Mouse (Mus musculus) layer of hippocampus, postnatal 36 days (tissue): ENCODE results near the gene Tbx6. TPM values are rescaled to one million over a fixed set of nuclear protein-coding genes. Genes with fewer than 3 reads are reported as not detected.

ENCODE experiments used
- DNase-seq, 2 experiments: peaks; one replicate each; pipeline ENCODE4 v3.0.0; 2022
- total RNA-seq, 2 experiments: library from RNA; stranded (reverse); gene quantifications; 2 replicates each; pipeline ENCODE4 v1.2.3; 2021

The Tbx6 gene
- total RNA-seq, 2 experiments from 2014 or later = 0.75 to 1.1 TPM

DNA sequence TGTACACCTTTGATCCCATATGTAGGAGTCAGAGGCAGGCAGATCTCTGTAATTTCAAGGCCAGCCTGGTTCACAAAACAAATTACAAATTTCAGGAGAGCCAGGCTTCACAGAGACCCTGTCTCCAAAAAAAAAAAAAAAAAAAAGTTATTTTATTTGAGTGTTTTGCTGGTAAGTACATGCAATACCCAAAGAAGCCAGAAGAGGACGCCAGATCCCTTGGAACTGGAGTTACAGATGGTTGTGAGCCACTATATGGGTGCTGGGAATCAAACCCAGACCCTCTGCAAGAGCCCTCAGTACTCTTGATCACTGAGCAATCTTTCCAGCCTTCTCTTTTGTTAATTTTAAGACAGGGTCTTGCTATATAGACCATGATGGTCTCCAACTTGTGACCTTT lies 37.5 kb downstream of the Tbx6 start:
- no peak for DNase-seq

DNA sequence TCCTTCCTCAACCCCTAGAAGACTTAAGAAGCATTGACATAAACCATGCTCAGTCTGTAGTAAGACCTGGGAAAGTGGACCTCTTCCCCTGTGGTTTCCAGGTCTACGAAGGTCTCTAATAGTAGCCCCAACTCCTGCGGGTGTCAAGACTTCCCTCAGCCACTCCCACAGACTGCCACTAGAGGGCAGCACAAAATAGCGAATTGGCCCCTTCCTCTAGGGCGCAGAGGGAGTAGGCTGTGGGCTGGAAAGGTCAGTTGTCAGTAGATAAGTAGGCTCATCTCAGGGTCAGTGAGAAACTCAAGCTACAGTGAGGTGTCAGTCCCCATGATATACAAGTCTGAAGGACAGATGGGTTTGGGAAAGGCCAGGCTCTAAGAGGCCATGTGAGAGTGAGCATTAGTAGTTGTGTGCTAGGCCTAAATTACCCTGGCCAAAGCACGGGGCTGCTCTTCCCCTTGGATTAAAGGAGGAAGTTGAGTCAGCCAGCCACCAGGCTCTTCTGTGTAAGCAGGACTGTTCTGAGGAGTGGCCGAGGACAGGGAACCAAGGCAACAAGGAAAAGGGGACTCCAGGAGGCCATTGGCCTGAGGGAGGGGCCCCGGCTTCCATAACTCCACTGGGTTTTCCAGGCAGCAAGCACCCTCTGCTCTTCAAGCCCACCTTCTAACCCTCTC lies 40.7 kb downstream of the Tbx6 start:
- peak; percentile 70 to 77 for DNase-seq

GRCm38 (mm10) chr7:126822741-126823140 lies 41.5 kb downstream of the Tbx6 start:
- no peak for DNase-seq

GRCm38 (mm10) chr7:126823202-126823711 lies 42.0 kb downstream of the Tbx6 start:
- DNase-seq = no peak

DNA sequence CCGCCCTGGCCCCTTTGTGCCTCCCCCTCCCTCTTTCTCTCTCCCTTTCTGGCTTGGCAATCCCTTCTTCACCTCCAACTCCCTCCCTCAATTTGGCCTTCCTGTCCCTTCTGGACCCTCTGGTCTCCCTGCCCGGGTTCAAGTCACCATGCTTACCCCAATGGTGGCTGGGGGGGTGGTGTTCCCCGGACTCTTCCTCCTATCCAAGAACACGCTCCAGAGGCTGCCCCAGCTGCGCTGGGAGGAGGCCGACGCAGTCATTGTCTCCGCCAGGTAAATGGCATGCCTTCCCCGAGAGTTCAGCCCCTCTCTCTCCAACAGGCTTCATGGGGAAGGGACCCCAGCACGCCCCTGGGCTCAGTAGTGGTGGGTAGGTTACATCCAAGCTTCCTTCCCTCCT lies 42.7 kb downstream of the Tbx6 start:
- DNase-seq = no peak

GRCm38 (mm10) chr7:126825403-126825802 lies 44.1 kb downstream of the Tbx6 start:
- DNase-seq = no peak

- no peak for DNase-seq
Measured at GRCm38 (mm10) chr7:126825952-126826351, 44.7 kb downstream of the Tbx6 start.

- no peak for DNase-seq
Measured at GRCm38 (mm10) chr7:126831539-126831938, 50.3 kb downstream of the Tbx6 start, which contains the start of gene 4930451I11Rik. 4930451I11Rik (minus strand) TSS chr7:126831639.

DNA sequence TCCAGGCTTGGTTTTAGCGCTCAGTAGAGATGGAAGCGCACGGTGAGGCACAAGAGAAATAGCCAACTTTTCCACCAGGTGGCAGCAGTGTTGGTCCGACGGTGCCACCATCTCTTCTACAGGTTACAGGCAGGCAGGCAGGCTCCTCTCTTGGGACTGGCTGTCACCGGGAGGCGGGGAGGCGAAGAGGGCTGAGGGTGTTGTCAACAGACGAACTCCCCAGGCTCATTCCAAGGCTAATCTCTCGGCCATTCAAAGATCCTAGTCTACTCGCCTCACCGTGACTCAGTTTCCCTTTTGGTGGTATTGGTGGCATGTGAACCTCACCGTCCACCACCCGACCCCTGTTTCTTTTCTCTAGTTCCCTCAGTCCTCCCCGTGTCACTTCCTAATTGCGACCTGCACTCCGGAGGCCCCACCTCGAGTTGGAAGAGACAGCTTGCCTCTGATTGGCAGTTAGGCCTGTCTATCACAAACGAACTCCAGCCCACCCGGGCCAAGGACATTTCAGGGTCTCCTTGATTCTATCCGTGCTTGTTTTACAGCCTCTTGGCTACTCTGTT lies 50.8 kb downstream of the Tbx6 start:
- DNase-seq = peak; percentile 71 to 72

GRCm38 (mm10) chr7:126833294-126833693 lies 52.0 kb downstream of the Tbx6 start:
- no peak for DNase-seq

Other genes starting within 250 kb of the Tbx6 start
- gene Eif3c, start 215.1 kb upstream of the Tbx6 start, total RNA-seq = 100 to 1,000 TPM; 172 to 177 TPM
- under 1 TPM; 0.40 to 0.42 TPM for gene Apobr, start 196.5 kb upstream of the Tbx6 start, total RNA-seq
- 10 to 100 TPM; 28.3 to 32.9 TPM for gene Cln3, start 195.7 kb upstream of the Tbx6 start, total RNA-seq
- not detected for gene Il27, start 186.5 kb upstream of the Tbx6 start, total RNA-seq
- 1 to 10 TPM; 7.5 to 7.9 TPM for gene Nupr1, start 150.6 kb upstream of the Tbx6 start, total RNA-seq
- 10 to 100 TPM; 25.6 to 30.3 TPM for gene Sgf29, start 132.2 kb upstream of the Tbx6 start, total RNA-seq
- 10 to 100 TPM in 1 of 2 experiments, 1 to 10 TPM in 1; 6.3 to 11.2 TPM for gene Sult1a1, start 105.1 kb upstream of the Tbx6 start, total RNA-seq
- gene Bola2, start 86.1 kb upstream of the Tbx6 start, total RNA-seq = 100 to 1,000 TPM in 1 of 2 experiments, 10 to 100 TPM in 1; 98.8 to 109 TPM
- gene Slx1b, start 85.7 kb upstream of the Tbx6 start, total RNA-seq = 10 to 100 TPM; 16.2 to 16.4 TPM
- gene Coro1a, start 73.7 kb upstream of the Tbx6 start, total RNA-seq = 100 to 1,000 TPM; 114 to 121 TPM
- 100 to 1,000 TPM; 144 to 146 TPM for gene Mapk3, start 21.9 kb upstream of the Tbx6 start, total RNA-seq
- gene Gdpd3, start 15.1 kb upstream of the Tbx6 start, total RNA-seq = 1 to 10 TPM; 2.5 to 5.1 TPM
- gene Ypel3, start 4.5 kb upstream of the Tbx6 start, total RNA-seq = 100 to 1,000 TPM; 278 to 291 TPM
- 10 to 100 TPM; 54.3 to 59.5 TPM for gene Ppp4c, start 11.0 kb downstream of the Tbx6 start, total RNA-seq
- gene Fam57b, start 16.2 kb downstream of the Tbx6 start, total RNA-seq = 10 to 100 TPM; 75.1 to 83.3 TPM
- gene 4930451I11Rik, start 50.2 kb downstream of the Tbx6 start, total RNA-seq = not detected
- gene Doc2a, start 65.9 kb downstream of the Tbx6 start, total RNA-seq = 10 to 100 TPM; 16.1 to 17.7 TPM
- 10 to 100 TPM; 29.5 to 32.0 TPM for gene Hirip3, start 80.5 kb downstream of the Tbx6 start, total RNA-seq
- 10 to 100 TPM; 53.5 to 56.0 TPM for gene Ino80e, start 80.9 kb downstream of the Tbx6 start, total RNA-seq
- gene Taok2, start 103.2 kb downstream of the Tbx6 start, total RNA-seq = 100 to 1,000 TPM; 151 to 165 TPM
- gene Tmem219, start 141.4 kb downstream of the Tbx6 start, total RNA-seq = 10 to 100 TPM; 23.2 to 23.8 TPM
- gene Kctd13, start 147.4 kb downstream of the Tbx6 start, total RNA-seq = 100 to 1,000 TPM; 161 to 171 TPM
- 10 to 100 TPM; 34.1 to 35.4 TPM for gene Asphd1, start 168.1 kb downstream of the Tbx6 start, total RNA-seq
- 100 to 1,000 TPM; 427 to 447 TPM for gene Sez6l2, start 169.1 kb downstream of the Tbx6 start, total RNA-seq
- gene Cdipt, start 194.4 kb downstream of the Tbx6 start, total RNA-seq = 100 to 1,000 TPM; 159 to 164 TPM
- under 1 TPM in 1 of 2 experiments, not detected in 1; 0.35 TPM for gene Cdiptos, start 194.6 kb downstream of the Tbx6 start, total RNA-seq
- gene Mvp, start 233.1 kb downstream of the Tbx6 start, total RNA-seq = 1 to 10 TPM; 7.2 to 8.4 TPM
- under 1 TPM in 1 of 2 experiments, not detected in 1; 0.90 TPM for gene Pagr1b, start 235.0 kb downstream of the Tbx6 start, total RNA-seq
- gene Pagr1a, start 235.9 kb downstream of the Tbx6 start, total RNA-seq = 10 to 100 TPM; 10.4 to 16.2 TPM
- 10 to 100 TPM; 68.6 to 82.2 TPM for gene Gm42742, start 239.6 kb downstream of the Tbx6 start, total RNA-seq
- 100 to 1,000 TPM; 229 to 233 TPM for gene Prrt2, start 239.7 kb downstream of the Tbx6 start, total RNA-seq
- 100 to 1,000 TPM; 258 to 261 TPM for gene Maz, start 245.6 kb downstream of the Tbx6 start, total RNA-seq